26 mouse cellular contexts compared by ENCODE assay signal in genomic region chr2:72177214-72178023, GRCm38 (mm10).
DNase-seq lines count a peak whose midpoint lies in the region; ATAC-seq and TF ChIP-seq lines count a peak whose summit lies in the region.
"Had no signal": no experiment of that assay in that cellular context is flagged by ENCODE, and none has a peak within 500 bp of the region (broad histone marks: within the 10 kb centered on the region; RNA-seq: fewer than 3 reads in every experiment).

No protein-coding gene starts in this region.

- no peak overlapping the region for H3K4me2 ChIP-seq in kidney, postnatal 0 days (ENCODE audit: low read length)
- no peak overlapping the region for H3K4me2 ChIP-seq in kidney, embryonic 14.5 days (replicated peaks; ENCODE audit: low read depth, low read length)
- H3K4me2 ChIP-seq in forebrain, postnatal 0 days (ENCODE audit: low read depth), result no peak overlapping the region
- H3K4me2 ChIP-seq: heart, embryonic 13.5 days; hindbrain, embryonic 12.5 days; kidney, embryonic 15.5 days; limb, embryonic 13.5 days had no signal

- TF ChIP-seq CTCF in kidney, postnatal 0 days (IDR thresholded peaks at IDR 0.05; ENCODE audit: low read depth), result no peak
- TF ChIP-seq CTCF in forebrain, postnatal 0 days (IDR thresholded peaks at IDR 0.05; ENCODE audit: low read depth), result no peak

- no peaks in the 10 kb centered on the region for H3K9me3 ChIP-seq in kidney, postnatal 0 days (replicated peaks; ENCODE audit: low read length)
- H3K9me3 ChIP-seq in kidney, embryonic 14.5 days (ENCODE audit: control insufficient read depth, low read length), result no peaks in the 10 kb centered on the region
- no peaks in the 10 kb centered on the region for H3K9me3 ChIP-seq in forebrain, postnatal 0 days (ENCODE audit: low read length)
- H3K9me3 ChIP-seq: embryonic facial prominence, embryonic 10.5 days; heart, embryonic 13.5 days; hindbrain, embryonic 12.5 days; kidney, embryonic 15.5 days; limb, embryonic 13.5 days; megakaryocyte, embryonic 14.5 days had no signal

- H3K36me3 ChIP-seq in kidney, postnatal 0 days (ENCODE audit: insufficient read depth, low read length), result no peaks in the 10 kb centered on the region
- H3K36me3 ChIP-seq in kidney, embryonic 14.5 days (ENCODE audit: control insufficient read depth, insufficient read depth, low read length), result no peaks in the 10 kb centered on the region
- peaks cover 4% of the 10 kb centered on the region; the same call in 1 of the 2 replicates for H3K36me3 ChIP-seq in forebrain, postnatal 0 days (ENCODE audit: insufficient read depth)
- H3K36me3 ChIP-seq: embryonic facial prominence, embryonic 10.5 days; heart, embryonic 13.5 days; hindbrain, embryonic 12.5 days; kidney, embryonic 15.5 days; limb, embryonic 13.5 days had no signal

- no peaks in the 10 kb centered on the region for H3K4me1 ChIP-seq in kidney, postnatal 0 days (replicated peaks; ENCODE audit: insufficient read depth, low read length)
- no peaks in the 10 kb centered on the region for H3K4me1 ChIP-seq in kidney, embryonic 14.5 days (ENCODE audit: control insufficient read depth, insufficient read depth, low read length)
- no peaks in the 10 kb centered on the region for H3K4me1 ChIP-seq in forebrain, postnatal 0 days (ENCODE audit: insufficient read depth)

- 65% methylated on average over 6 of the region's 6 CpGs for WGBS in kidney, postnatal 0 days
- 58% methylated on average over 6 of the region's 6 CpGs for WGBS in kidney, embryonic 14.5 days
- 55% methylated on average over 6 of the region's 6 CpGs for WGBS in forebrain, postnatal 0 days

- no peak overlapping the region for H3K4me3 ChIP-seq in kidney, postnatal 0 days (replicated peaks; ENCODE audit: low read depth, low read length)
- no peak overlapping the region for H3K4me3 ChIP-seq in kidney, embryonic 14.5 days (ENCODE audit: low read length)
- no peak overlapping the region for H3K4me3 ChIP-seq in forebrain, postnatal 0 days (ENCODE audit: low read depth, low read length)
- H3K4me3 ChIP-seq: embryonic facial prominence, embryonic 10.5 days; gastrocnemius, adult 2 months; heart, adult 2 months; heart, embryonic 13.5 days; hindbrain, embryonic 12.5 days; kidney, embryonic 15.5 days; limb, embryonic 13.5 days had no signal

- peak; percentile 22 for DNase-seq in embryo, embryonic 11 days
- no peak for DNase-seq in embryo, embryonic 10.5 days (ENCODE audit: low spot score)
- DNase-seq in kidney, postnatal 0 days (ENCODE audit: low spot score), result peak; percentile 14
- no peak for DNase-seq in forebrain, postnatal 0 days
- peak; percentile 42 for DNase-seq in mesoderm, embryonic 11.5 days (ENCODE audit: low read depth, low spot score)
- DNase-seq in spleen, postnatal 14 days (ENCODE audit: low spot score in 2 of 2), result no peak
- DNase-seq: adrenal gland, adult 8-10 months; cerebellum, adult 8-10 months; gastrocnemius, adult 2 months; heart, adult 2 months; heart, postnatal 14 days; kidney, postnatal 4 days; lung, adult 18-20 months; lung, postnatal 14 days; midbrain, embryonic 14.5 days; thymus, adult 18-20 months; thymus, postnatal 36 days had no signal

- no peak overlapping the region for H3K27ac ChIP-seq in kidney, postnatal 0 days
- no peak overlapping the region for H3K27ac ChIP-seq in kidney, embryonic 14.5 days (ENCODE audit: low read depth, low read length)
- no peak overlapping the region for H3K27ac ChIP-seq in forebrain, postnatal 0 days (ENCODE audit: low read depth, low read length)
- H3K27ac ChIP-seq: embryonic facial prominence, embryonic 10.5 days; gastrocnemius, adult 2 months; heart, adult 2 months; heart, embryonic 13.5 days; kidney, embryonic 15.5 days; limb, embryonic 13.5 days had no signal

- ATAC-seq in kidney, postnatal 0 days (replicated peaks; ENCODE audit: low FRiP score, low read depth), result no peak
- no peak for ATAC-seq in kidney, embryonic 14.5 days (ENCODE audit: low FRiP score, low TSS enrichment)
- peak; percentile 40; the same call in 1 of the 2 replicates for ATAC-seq in forebrain, postnatal 0 days
- ATAC-seq: activated CD4-positive, CD25-positive, alpha-beta regulatory T cell, adult 4 months; intestine, postnatal 0 days had no signal

- H3K27me3 ChIP-seq in kidney, postnatal 0 days (ENCODE audit: insufficient read depth, low read length), result no peaks in the 10 kb centered on the region
- H3K27me3 ChIP-seq in kidney, embryonic 14.5 days (ENCODE audit: control insufficient read depth, insufficient read depth, low read length), result no peaks in the 10 kb centered on the region
- no peaks in the 10 kb centered on the region; the same call in 1 of the 2 replicates for H3K27me3 ChIP-seq in forebrain, postnatal 0 days (ENCODE audit: insufficient read depth, low read length)
- H3K27me3 ChIP-seq: heart, embryonic 13.5 days; hindbrain, embryonic 12.5 days; kidney, embryonic 15.5 days; limb, embryonic 13.5 days had no signal

- H3K9ac ChIP-seq in kidney, postnatal 0 days (ENCODE audit: low read depth, low read length), result no peak overlapping the region
- H3K9ac ChIP-seq in kidney, embryonic 14.5 days (ENCODE audit: low read depth, low read length), result no peak overlapping the region
- H3K9ac ChIP-seq in forebrain, postnatal 0 days, result no peak overlapping the region
- H3K9ac ChIP-seq: heart, embryonic 13.5 days; hindbrain, embryonic 12.5 days; kidney, embryonic 15.5 days; limb, embryonic 13.5 days had no signal

Comparison
In these comparisons a context has a peak if more than half of its experiments do, and no peak if none do; other contexts are left out.
1. DNase-seq: peak in embryo, embryonic 11 days (single experiment), kidney, postnatal 0 days (single experiment) and mesoderm, embryonic 11.5 days (single experiment); none in embryo, embryonic 10.5 days (single experiment), forebrain, postnatal 0 days (single experiment) and spleen, postnatal 14 days (0 of 2).